Mouse (Mus musculus) gastrocnemius, postnatal 10 days (tissue): ENCODE results near the gene Adgrb2. TPM values are rescaled to one million over a fixed set of nuclear protein-coding genes. Genes with fewer than 3 reads are reported as not detected.

Experiments used
- total RNA-seq, 2 experiments: library from RNA; stranded (reverse); gene quantifications; 2 replicates each; pipeline ENCODE4 v1.2.3; 2021

The Adgrb2 gene
- total RNA-seq, 2 experiments from 2014 or later = 2.5 to 2.6 TPM

Other genes with a start within 250 kb of the Adgrb2 start
- gene Khdrbs1, start 242.6 kb upstream of the Adgrb2 start, total RNA-seq = 10 to 100 TPM; 47.0 to 58.8 TPM
- gene Ptp4a2, start 173.7 kb upstream of the Adgrb2 start, total RNA-seq = 100 to 1,000 TPM; 572 to 625 TPM
- gene Spocd1, start 55.6 kb upstream of the Adgrb2 start, total RNA-seq = not detected
- 10 to 100 TPM; 61.7 to 92.4 TPM for gene Col16a1, start 63.0 kb downstream of the Adgrb2 start, total RNA-seq
- 10 to 100 TPM; 29.3 to 31.7 TPM for gene Pef1, start 117.7 kb downstream of the Adgrb2 start, total RNA-seq
- not detected for gene Hcrtr1, start 154.5 kb downstream of the Adgrb2 start, total RNA-seq
- 10 to 100 TPM; 27.7 to 33.1 TPM for gene Tinagl1, start 190.3 kb downstream of the Adgrb2 start, total RNA-seq
- gene Gm853, start 237.5 kb downstream of the Adgrb2 start, total RNA-seq = not detected